Mouse (Mus musculus) brain, embryonic 14.5 days (tissue): ENCODE data around the gene March9.

Experiments
- CTCF ChIP-seq: fragments of 200-500 bp; IDR thresholded peaks from 2 replicates; pipeline ENCODE4 v1.5.1; 2012; ENCODE audit warnings: inconsistent platforms, mild to moderate bottlenecking, moderate library complexity, borderline replicate concordance; ENCODE audit not compliant: insufficient read depth, insufficient read length; ENCODE audit errors: extremely low read depth
- POLR2A ChIP-seq: fragments of 200-500 bp; IDR thresholded peaks from 2 replicates; pipeline ENCODE4 v1.6.1; 2012; ENCODE audit warnings: mild to moderate bottlenecking, inconsistent platforms, borderline replicate concordance; ENCODE audit not compliant: poor library complexity, insufficient read depth, insufficient read length, severe bottlenecking; ENCODE audit errors: extremely low read depth

- no peak for TF ChIP-seq CTCF
- no peak for TF ChIP-seq POLR2A
These were observed 23.7 kb downstream of the March9 start for GRCm38 (mm10) chr10:127036273-127036672.
